Comparison of ENCODE assay signal across 8 mouse cellular contexts in the genomic region with DNA sequence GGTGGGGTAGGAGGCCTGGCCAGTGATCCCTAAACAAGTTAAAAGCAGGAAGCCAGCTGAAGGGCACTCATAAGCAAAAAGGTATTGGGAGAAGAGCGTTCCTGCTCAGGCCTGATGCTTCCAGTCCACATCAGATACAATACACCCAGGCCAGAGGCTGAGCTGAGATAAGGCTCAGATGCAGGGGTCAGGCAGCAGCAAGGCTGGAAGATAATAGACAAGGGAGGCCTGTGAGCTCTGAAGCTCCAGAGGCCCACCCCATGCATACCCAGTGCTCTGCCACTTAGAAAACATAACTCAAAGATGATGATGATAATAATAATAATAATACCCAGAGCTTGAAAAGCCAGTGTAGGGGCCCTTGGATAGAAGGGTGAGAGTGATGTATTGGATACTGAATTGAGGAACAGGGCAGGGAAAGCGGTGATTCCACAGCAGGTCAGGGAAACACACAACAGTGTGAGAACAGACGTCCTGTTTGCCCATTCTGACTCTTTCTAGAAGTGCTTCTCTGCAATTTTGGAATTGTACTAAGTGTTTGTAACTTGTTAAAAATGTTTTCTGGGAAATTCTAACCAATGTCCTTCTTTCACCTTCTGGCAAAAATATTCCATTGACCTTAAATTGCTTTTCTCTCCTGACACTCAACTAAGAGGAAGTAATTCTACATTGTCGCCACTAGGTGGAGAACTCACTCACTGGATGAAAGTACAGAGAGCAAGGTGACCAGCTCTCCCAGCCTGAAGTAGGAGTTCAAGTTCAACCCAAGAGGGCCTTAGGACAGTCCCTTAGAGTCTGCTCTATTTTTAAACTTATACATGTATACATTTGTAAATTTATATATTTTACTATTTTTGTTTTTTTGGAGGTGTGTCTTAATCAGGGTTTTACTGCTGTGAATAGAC. TPM values are rescaled to one million over a fixed set of nuclear protein-coding genes. Genes with fewer than 3 reads are reported as not detected.
DNase-seq lines count a peak whose midpoint lies in the region; ATAC-seq and TF ChIP-seq lines count a peak whose summit lies in the region.

No protein-coding gene starts in this region.

- 67% methylated on average over 4 of the region's 4 CpGs for WGBS in forebrain, embryonic 11.5 days
- 63% methylated on average over 4 of the region's 4 CpGs for WGBS in forebrain, embryonic 16.5 days
- WGBS in spleen, adult 2 months: 64% methylated on average over 4 of the region's 4 CpGs

- H3K27me3 ChIP-seq in forebrain, embryonic 11.5 days (ENCODE audit: control insufficient read depth, insufficient read depth, low read length): no peaks in the 10 kb centered on the region
- no peaks in the 10 kb centered on the region for H3K27me3 ChIP-seq in forebrain, embryonic 16.5 days (replicated peaks; ENCODE audit: control insufficient read depth, insufficient read depth, low read length)
- no peaks in the 10 kb centered on the region for H3K27me3 ChIP-seq in spleen, adult 2 months (ENCODE audit: control insufficient read depth, insufficient read depth, low read length)

- no peaks in the 10 kb centered on the region for H3K9me3 ChIP-seq in forebrain, embryonic 11.5 days (ENCODE audit: control insufficient read depth, low read length)
- H3K9me3 ChIP-seq in forebrain, embryonic 16.5 days (ENCODE audit: control insufficient read depth, low read length): no peaks in the 10 kb centered on the region

- no peak overlapping the region for H3K9ac ChIP-seq in forebrain, embryonic 11.5 days (ENCODE audit: low read length)
- no peak overlapping the region for H3K9ac ChIP-seq in forebrain, embryonic 16.5 days (replicated peaks; ENCODE audit: low read depth, low read length)

- peak; percentile 46 for DNase-seq in forebrain, embryonic 11.5 days (ENCODE audit: low spot score)
- no peak for DNase-seq in spleen, adult 2 months (ENCODE audit: low read depth in 1 of 2, low spot score in 2 of 2)
- DNase-seq in spleen, adult 12 weeks (ENCODE audit: low spot score): no peak
- peak; percentile 28 for DNase-seq in forelimb bud, embryonic 11.5 days (ENCODE audit: low read depth, low spot score)
- DNase-seq in lung, postnatal 25 days (ENCODE audit: low spot score): peak; percentile 62
- DNase-seq in right cerebral cortex, postnatal 4 days: no peak
- no peak for DNase-seq in urinary bladder, postnatal 10 days (ENCODE audit: low spot score)

- peak; percentile 8; the same call in 1 of the 2 replicates for TF ChIP-seq CTCF in spleen, adult 2 months (IDR thresholded peaks at IDR 0.05; ENCODE audit: extremely low read depth, insufficient read depth, insufficient read length, insufficient replicate concordance)

- TF ChIP-seq POLR2A in spleen, adult 2 months (IDR thresholded peaks at IDR 0.05; ENCODE audit: low read depth, low read length): no peak

- H3K4me1 ChIP-seq in forebrain, embryonic 11.5 days (replicated peaks; ENCODE audit: control insufficient read depth, insufficient read depth, low read length): no peaks in the 10 kb centered on the region
- H3K4me1 ChIP-seq in forebrain, embryonic 16.5 days (replicated peaks; ENCODE audit: control insufficient read depth, insufficient read depth, low read length): no peaks in the 10 kb centered on the region
- no peaks in the 10 kb centered on the region for H3K4me1 ChIP-seq in spleen, adult 2 months (ENCODE audit: control insufficient read depth, insufficient read depth, insufficient read length)

- H3K36me3 ChIP-seq in forebrain, embryonic 11.5 days (ENCODE audit: control insufficient read depth, insufficient read depth, low read length): no peaks in the 10 kb centered on the region
- no peaks in the 10 kb centered on the region for H3K36me3 ChIP-seq in forebrain, embryonic 16.5 days (ENCODE audit: control insufficient read depth, insufficient read depth)
- H3K36me3 ChIP-seq in spleen, adult 2 months (ENCODE audit: control insufficient read depth, insufficient read depth, low read length): no peaks in the 10 kb centered on the region

- H3K4me2 ChIP-seq in forebrain, embryonic 11.5 days (ENCODE audit: low read depth, low read length, severe bottlenecking): no peak overlapping the region
- H3K4me2 ChIP-seq in forebrain, embryonic 16.5 days (ENCODE audit: low read length): no peak overlapping the region

- no peak overlapping the region for H3K27ac ChIP-seq in forebrain, embryonic 11.5 days (ENCODE audit: low read depth, low read length)
- H3K27ac ChIP-seq in forebrain, embryonic 16.5 days (ENCODE audit: low read length): no peak overlapping the region
- H3K27ac ChIP-seq in spleen, adult 2 months (ENCODE audit: insufficient read depth, low read length): no peak overlapping the region

- ATAC-seq in forebrain, embryonic 11.5 days (replicated peaks; ENCODE audit: low FRiP score): no peak
- no peak for ATAC-seq in forebrain, embryonic 16.5 days

- H3K4me3 ChIP-seq in forebrain, embryonic 11.5 days (ENCODE audit: low read depth, low read length): no peak overlapping the region
- H3K4me3 ChIP-seq in forebrain, embryonic 16.5 days (replicated peaks; ENCODE audit: low read length): no peak overlapping the region
- no peak overlapping the region for H3K4me3 ChIP-seq in spleen, adult 2 months (ENCODE audit: extremely low read depth, insufficient read depth, insufficient read length)

RNA-seq across cellular contexts. Expression of a gene that starts 14.2 kb away (rescaled TPM):
- 2.5 and 2.8 TPM in 2 replicates for polyA plus RNA-seq in forebrain, embryonic 11.5 days (2014; fragmentation: Nextera tagmentation; extraction: Ambion mirVana)
- 0.24 and 0.39 TPM in 2 replicates for polyA plus RNA-seq in forebrain, embryonic 16.5 days (2015; fragmentation: Nextera tagmentation; extraction: Ambion mirVana)
- polyA plus RNA-seq in spleen, adult 2 months (2012; rRNA removed): 70.5 and 104 TPM in 2 replicates

RNA-seq across cellular contexts. Expression of a gene that starts 33.0 kb away (rescaled TPM):
- polyA plus RNA-seq in forebrain, embryonic 11.5 days (2014; fragmentation: Nextera tagmentation; extraction: Ambion mirVana): 1.5 TPM in 2 replicates
- 1.8 and 2.3 TPM in 2 replicates for polyA plus RNA-seq in forebrain, embryonic 16.5 days (2015; fragmentation: Nextera tagmentation; extraction: Ambion mirVana)
- polyA plus RNA-seq in spleen, adult 2 months (2012; rRNA removed): 2.0 and 3.1 TPM in 2 replicates

RNA-seq across cellular contexts. Expression of a gene that starts 48.3 kb away (rescaled TPM):
- 9.4 and 9.7 TPM in 2 replicates for polyA plus RNA-seq in forebrain, embryonic 11.5 days (2014; fragmentation: Nextera tagmentation; extraction: Ambion mirVana)
- polyA plus RNA-seq in forebrain, embryonic 16.5 days (2015; fragmentation: Nextera tagmentation; extraction: Ambion mirVana): 6.1 and 8.0 TPM in 2 replicates
- polyA plus RNA-seq in spleen, adult 2 months (2012; rRNA removed): 102 and 110 TPM in 2 replicates

Comparison
In these comparisons a context has a peak if more than half of its experiments do, and no peak if none do; other contexts are left out.
1. DNase-seq: peak in forebrain, embryonic 11.5 days (single experiment), forelimb bud, embryonic 11.5 days (single experiment) and lung, postnatal 25 days (single experiment); none in spleen, adult 2 months (0 of 2), spleen, adult 12 weeks (single experiment), right cerebral cortex, postnatal 4 days (single experiment) and urinary bladder, postnatal 10 days (single experiment).
2. RNA of a gene that starts 14.2 kb away (polyA plus RNA-seq): 70.5 to 104 TPM in spleen, adult 2 months; 2.5 to 2.8 TPM in forebrain, embryonic 11.5 days and 0.24 to 0.39 TPM in forebrain, embryonic 16.5 days; every median in the first group is over 10 times any median in the second.